Mouse (Mus musculus) embryo, embryonic 10 days (tissue): ENCODE results near the gene Slc25a48.

Experiments
- DNase-seq: peaks from one replicate; pipeline ENCODE4 v3.0.0-alpha.2; 2015; ENCODE audit warnings: low spot score

Gene Slc25a48

DNA sequence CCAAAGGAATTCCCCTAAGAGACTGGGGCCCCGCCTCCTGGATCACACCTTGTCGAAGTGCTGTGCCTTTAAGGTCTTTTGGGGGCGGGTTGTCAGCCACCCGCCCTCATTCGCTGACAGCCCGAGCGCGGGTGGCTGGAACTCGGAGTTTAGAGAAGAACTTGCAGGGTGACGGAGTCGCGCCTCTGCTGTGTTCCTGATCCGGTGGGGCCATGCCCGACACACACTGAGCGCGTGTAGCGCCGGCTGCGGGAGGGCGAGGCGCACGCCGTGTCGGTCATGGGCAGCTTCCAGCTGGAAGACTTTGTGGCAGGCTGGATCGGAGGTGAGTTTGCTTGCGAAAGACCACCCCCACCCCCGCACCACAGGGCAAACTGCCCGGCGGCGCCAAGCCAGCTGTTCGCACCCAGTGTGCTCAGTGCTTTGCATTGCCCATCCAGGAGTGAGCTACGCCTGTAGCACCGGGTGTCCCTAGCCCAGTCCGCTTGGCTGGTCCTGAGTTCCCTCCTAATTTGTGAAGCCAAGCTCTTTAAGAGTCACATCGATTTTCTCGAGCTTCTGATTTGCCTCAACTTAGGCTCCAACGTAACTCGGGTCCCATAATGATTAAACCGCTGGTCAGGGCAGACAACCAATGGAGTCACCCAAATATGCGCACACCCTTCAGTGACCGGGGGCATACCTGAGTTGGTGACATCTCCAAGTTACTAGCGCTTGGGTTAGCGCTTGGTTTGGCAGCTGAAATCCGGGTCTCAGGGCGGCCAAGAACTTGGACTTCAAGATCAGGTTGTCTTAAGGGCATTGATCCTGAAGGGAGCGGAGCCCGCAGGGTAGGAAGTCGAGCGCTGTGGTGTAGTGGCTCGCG lies at the start of gene Slc25a48:
Slc25a48 (plus strand) TSS at position 145 of the 865 bp plus-strand sequence.
- DNase-seq = peak; percentile 48

DNA sequence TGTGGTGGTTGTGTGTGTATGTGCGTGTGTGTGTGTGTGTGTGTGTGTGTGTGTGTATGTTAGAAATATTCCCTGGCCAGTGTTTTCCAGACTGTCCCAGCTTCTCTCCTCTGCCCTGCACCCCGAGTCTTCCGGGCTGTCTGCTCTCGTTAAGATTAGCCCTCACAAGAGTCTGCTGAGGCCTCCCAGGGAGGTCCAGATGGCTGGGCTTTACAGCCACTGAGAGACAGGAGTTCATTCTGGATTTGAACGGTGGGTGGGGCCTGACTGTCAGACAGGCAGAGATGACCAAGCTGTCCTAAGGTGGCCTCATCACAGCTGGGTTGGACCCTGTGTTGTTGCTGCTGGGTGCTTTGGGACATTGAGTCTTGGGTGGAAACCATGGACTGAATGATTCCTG lies 40.6 kb upstream of the Slc25a48 start:
- no peak for DNase-seq

DNA sequence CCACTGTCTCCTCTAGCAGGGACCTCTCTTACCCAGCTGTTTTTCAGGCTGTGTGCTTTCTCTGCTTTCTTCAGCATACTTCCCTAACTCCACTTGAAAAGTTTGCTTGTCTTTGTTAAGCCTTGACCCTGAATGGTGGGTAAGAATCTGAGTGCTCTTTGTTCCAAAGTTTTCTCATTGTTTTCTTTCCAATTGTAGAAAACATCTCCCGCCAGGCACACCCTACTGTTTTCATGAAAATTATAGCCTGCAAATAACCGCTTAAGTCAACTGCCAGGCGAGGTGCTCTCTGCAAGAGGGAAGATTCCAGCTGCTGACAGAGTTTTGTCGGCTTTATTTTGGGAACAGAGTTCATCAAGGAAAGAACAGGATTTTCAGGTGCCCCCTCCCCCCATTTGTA lies 37.0 kb upstream of the Slc25a48 start:
- DNase-seq = no peak

DNA sequence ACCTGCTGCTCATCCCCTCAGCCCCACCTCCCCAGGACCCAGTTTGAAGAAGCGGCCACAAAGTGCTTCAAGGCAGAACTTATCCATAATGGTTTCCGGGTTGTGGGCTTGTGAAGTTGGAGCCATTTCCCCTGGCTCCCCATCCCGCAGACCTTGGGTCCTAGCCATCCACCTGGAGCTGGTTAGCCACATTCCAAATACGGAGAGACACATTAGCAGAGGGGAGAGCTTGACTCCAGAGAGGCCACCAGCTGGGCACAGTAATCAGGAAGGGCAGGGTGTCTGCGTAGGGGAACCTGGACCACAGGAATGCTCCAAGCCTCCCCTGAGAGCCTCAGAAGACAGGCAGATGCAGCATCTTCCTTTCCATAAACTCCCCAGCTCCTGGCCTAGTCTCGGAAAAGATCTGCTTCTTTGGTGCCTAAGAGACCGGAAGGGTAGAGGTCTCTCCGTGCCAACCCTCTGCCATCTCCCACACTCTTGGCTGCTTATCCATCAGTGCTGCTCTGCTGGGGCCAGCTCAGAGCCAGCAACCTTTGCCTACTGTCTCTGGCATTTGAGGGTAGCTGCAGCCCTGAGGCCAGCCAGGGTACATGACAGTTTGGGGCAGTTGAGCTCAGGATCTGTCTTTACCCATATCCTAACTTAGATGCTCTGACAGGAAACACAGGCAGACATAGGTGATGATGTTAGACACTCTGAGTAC lies 34.6 kb upstream of the Slc25a48 start:
- DNase-seq = no peak

DNA sequence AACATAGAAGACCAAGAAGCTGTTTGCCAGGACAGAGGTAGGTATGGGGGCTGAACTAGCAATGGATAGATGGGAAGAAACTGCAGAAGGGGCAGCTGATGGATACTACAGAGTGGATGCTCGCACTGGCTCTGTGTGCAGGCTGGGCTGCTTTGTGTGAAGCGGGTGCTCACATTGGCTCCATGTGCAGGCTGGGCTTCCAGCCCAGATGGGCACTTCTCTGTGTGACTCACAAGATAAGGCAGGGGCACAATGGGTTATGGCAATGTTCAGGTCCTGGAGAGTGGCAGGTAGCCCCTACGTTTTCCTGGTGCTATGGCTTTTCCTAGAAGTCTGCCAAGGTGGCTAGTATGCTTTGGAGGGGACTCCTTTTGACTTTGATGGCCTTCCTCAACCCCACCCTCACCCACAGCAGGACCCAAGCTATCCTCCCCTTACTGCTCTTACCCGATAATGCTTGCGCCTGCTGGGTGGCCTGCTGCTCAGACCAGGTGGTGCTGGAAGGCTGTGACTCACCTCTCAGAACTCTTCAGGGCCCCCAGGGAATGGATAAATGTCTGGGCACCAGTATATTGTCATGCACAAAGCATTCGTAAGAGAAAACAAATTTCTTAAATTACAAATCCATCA lies 33.5 kb upstream of the Slc25a48 start:
- no peak for DNase-seq

DNA sequence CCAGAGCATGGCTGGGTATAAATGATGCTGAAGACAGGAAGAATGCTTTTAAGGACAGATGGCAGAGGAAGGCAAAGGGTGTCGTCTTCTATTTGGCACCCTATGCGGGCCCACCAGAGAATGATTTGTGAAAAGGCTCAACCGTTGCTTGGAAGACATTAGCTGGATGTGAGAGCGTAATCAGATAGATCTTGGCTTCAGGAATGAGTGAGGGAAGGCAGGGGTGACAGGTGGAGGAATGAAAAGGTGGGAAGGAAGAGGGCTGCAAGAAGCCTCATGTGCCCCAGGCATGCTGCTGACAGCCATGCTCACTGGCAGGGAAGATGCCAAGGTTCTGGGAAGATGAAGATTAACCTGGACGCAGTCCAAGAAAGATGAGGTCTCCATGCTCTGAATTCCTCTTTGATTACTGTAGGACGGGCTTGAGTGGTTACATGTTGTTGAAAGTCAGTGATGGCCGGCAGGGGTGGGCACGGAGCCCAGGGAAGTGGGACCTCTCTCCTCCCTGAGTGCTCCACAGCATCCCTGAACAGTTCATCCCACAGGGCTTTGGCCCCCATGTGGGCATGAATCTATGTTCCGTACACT lies 25.8 kb upstream of the Slc25a48 start:
- DNase-seq = no peak

DNA sequence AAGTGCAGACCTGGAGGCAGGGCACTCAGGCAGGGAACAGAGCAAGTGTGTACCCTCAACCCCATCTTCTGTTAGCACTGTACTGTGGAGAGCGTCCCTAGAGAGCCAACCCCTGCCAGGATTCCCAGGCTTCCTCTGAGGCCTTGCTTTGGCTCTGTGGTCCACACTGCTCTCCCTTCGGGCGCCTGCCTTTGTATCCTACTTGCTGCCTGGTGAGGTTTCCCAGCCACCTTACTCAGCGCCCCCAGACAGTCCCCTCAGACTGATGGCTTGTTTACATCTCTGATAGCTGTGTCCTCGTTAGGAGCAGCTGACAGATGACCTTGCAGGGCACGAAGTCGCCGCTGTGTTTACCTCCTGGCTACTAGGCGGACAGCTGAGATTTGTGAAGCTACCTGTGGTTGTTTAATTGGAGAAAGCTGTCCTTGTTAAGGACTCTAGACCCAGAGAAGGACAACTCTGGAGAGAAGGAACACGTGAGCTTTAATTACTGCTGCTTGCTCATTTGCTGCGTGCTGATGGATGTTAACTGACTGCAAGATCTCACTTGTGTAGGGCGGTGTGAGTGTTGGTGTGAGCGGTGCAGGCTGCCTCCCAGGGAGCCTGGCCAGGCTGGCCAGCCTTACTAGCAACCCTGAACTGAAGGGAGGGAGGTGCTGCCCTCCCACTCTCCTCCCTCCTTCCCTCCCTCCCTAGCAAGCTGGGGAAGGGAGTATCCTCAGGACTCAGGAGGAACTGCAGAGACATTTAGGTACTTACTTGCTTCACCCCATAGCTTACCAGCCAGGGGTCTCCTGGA lies 19.3 kb upstream of the Slc25a48 start:
- DNase-seq = peak; percentile 37

DNA sequence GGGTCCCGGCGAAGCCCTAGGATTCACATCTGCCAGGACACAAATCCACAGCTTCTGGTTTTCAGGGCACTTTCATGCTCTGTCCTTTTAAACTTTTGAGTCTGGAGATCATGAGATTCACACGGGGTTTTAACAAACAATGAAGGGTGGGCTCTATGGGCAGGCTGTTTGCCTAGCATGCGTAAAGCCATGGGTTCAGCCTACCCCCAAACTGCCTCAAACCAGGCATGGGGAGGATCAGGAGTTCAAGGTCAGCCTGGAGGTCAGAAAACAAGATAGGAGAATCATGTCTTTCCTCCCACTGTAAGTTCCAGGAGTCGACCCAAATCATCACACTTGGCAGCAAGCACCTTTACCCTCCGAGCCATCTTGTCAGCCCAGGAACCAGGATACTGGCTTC lies 18.6 kb upstream of the Slc25a48 start:
- no peak for DNase-seq

DNA sequence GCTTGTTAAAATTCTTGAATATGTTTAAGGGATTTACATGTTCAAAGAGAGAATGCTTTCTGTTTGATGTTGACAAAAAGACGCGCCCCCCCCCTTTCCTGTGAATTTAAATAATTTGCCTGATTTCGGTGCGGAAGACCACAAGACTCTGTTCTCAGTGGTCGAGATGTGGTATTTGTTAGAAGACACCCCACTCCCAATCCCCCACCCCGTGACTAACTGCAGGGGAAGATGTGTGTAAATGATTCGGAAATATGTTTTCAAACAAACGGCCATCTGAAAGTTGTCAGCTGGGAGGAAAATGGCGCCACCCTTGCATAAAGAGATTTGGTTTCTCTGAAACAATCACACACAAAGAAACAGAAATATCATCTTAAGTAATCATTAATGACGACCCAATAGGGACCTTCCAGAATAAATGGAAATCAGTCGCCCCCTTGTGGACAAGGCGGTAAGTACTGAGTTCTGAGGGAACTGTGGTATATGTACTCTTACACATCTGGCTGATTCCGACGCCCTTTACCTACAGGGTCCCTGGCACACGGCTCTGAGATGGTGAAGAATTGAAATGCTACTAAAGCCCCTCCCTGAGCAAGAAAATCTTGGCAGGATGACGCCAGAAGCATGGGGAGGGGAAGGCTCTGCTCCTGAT lies 16.0 kb upstream of the Slc25a48 start:
- DNase-seq = peak; percentile 85

DNA sequence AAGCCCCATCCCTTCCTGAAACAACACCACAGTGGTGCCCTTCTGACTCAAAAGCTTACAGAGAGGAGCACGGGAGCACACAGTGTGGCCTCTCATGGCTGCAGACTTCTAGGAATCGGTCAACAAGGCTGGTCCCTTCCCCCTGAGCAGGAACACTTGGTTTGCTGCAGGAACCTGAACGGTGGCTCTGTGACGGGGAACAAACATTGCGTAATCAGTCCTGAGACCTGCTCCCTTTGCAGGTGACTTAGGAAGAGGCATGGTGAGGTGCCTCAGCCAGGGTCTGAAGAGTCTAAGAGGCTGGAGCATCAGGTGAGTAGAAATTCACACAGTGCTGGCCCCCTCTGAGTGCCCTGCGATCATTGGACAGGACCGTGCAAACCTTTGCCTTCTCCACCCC lies 12.2 kb upstream of the Slc25a48 start:
- no peak for DNase-seq

DNA sequence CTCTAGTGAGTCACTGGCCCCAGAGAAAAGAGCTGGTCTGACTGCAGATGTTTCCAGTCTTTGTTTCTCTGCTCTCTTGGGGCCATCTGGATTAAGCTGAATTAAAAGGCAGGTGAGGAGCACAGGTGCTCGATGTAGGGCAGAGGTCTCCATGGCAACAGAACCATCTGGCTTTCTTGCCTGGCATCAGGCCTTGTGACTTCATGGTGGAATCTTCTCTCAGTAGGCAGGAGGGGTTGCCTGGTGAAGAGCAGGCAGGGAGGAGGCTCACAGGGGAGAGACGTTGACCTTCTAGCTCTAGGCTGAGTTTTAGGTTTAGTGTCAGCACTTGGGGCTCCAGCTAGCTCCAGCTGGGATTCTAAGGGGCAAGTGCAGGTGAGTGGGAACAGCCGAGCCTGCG lies 11.8 kb upstream of the Slc25a48 start, which contains the start of gene Gm3045:
Gm3045 (plus strand) TSS at position 230 of the 400 bp plus-strand sequence.
- no peak for DNase-seq

DNA sequence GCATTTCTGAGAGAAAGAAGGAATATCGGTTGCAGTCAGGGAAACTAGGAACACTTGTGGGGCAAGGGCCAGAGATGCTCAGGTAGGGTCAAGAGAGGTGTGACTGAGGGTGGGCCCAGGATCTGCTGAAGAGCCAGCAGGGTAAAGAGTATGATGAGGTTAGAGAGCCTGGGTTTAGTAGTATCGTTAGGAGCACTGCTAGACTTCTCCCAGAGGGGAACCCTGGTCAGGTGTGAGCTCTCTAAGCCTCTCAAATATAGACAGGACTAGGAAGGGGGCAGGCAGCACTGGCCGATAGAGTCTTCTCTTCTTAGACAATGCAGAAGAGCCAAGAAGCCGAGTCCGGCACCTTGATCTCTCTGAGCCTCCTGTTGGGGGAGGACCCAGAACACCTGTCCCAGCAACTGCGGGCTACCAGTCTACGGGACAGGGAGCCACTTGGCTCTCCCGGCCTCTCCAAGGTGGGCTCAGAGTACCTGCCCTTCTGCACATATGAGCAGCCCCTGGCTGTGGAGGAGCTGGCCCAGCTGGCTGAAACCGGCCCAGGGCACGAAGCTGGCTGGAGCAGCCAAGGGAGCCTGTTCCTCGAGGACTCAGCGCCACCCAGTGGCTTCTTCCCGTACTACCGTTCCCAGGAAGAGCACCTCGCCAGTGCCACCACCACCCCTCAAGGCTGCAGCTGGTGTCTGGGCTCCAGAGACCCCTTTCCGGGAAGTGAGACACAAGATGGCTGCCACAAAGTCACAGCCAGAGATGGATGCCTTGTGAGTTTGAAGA lies 9.2 kb upstream of the Slc25a48 start:
- peak; percentile 92 for DNase-seq

DNA sequence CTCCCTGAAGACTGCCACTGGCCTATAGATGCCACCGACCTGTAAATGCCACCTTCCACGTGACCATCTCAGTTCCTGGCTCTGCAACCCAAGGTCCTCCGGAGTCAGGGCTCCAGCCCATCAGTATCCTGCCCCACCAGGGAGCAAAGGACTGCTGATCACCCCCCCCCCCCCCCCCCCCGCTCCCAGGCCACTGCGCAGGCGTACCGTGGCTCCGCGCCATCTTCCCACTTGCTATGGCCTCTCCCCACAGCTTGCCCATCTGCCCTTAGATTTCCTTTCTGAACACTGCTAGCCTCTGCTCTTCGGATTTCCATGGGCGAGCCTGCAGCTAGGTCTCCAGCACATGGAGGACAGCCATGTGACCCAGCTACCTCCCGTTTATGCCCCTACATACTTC lies 5.7 kb upstream of the Slc25a48 start:
- DNase-seq = no peak

DNA sequence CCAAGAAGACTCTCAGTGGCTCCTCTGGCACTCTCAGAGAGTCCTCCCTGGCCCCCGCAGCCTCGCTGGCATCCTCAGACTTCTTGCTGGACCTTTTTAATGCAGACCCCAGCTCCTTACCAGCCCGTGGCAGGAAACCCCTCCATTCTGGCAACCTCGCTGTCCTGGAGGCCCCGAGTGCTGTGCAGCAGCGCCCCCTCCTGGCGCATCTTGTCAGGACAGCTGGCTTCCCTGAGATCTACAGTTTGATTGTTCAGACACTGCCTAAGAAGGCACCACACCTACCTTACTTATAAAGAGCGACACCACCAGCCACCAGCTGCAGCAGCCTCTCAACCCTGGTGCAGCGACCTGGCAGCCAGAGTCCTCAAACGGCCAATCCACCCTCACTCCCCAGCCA lies 4.7 kb upstream of the Slc25a48 start:
- DNase-seq = peak; percentile 92

DNA sequence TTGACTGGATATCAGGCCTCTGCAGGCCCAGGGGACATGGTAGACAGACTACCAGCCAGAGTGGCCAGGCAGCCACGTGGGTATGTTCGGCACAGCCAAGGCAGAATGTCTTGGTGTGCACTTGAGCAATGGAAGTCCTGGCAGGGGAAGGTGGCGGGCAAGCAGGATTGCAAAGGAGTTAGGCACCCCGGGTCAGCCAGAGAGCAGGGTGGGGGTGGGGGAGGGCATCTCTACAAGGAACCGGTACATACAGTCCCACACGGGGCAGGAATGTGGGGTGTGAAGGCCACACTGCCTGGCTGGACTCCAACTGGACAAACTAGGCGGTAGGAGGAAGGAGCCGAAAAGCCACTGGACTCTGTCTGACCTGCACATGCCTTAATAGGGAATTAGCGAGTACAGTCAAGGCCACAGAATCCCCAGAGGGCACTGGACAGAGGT lies 3.8 kb upstream of the Slc25a48 start:
- DNase-seq = peak; percentile 13

DNA sequence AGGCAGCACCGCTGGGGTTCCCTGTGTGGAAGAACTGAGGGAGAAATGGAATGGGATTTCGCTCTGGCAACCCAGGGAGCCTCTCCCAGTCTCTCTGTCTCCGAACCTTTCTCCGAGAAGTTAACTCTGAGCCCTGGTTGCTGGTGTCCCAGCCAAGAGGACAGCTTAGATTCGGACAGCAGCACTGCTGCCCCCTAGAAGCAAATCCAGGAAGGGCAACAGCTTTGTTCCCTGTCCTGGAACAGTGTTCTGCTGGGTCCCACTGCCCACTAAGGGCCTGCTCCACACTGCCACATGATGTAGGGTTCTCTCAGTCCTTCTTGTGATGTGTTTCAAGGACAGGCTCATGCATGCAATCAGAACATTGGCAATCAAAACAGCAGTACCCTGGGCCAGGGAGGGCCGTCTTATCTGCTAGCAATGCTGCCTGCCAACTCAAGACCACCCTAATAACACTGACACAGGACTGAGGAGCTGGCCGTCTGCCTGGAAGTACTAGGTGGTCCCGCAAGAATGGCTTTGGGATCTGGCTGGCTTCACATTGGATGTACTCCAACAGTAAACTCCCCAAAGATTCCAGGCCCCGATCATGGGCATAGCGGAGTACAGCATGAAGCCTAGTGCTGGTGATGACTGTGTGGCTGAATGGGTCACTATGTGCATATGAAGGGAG lies 2.4 kb upstream of the Slc25a48 start:
- peak; percentile 17 for DNase-seq

DNA sequence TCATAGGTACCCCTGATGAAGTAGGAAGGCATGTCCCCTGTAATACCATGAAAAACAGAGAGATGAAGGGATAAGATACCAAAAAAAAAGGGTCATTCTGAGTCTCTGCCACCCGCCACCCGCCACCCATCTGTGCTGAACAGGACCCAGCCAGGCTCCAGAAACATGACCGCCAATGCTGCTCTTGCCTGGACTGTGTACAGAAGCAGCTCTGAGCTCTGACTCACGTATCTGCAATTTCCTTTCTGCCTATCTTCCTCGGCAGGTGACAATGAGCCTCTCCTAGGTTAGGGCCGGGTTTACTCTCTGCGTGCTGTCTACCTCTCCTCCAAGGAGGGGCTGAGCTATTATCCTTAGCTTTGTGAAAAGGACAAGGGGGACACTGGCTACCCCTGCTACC lies 5.3 kb downstream of the Slc25a48 start:
- no peak for DNase-seq

DNA sequence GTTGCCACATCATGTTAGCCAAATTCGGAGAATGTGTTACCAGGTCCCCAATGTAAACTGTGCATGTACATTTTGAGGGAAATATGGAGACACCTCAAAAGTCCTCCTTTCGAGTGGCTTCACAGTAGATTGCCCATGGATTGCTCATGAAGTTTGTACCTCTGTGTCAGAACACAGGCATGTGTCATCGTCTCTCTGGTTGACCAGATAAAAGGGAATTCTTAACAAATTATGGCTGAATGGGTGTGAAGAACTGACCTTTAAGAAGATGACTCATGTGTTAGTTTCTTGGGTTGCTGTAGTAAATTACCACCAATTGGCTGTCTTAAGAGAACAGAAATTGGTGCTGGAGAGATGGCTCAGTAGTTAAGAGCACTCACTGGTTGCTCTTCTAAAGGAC lies 6.0 kb downstream of the Slc25a48 start:
- no peak for DNase-seq

DNA sequence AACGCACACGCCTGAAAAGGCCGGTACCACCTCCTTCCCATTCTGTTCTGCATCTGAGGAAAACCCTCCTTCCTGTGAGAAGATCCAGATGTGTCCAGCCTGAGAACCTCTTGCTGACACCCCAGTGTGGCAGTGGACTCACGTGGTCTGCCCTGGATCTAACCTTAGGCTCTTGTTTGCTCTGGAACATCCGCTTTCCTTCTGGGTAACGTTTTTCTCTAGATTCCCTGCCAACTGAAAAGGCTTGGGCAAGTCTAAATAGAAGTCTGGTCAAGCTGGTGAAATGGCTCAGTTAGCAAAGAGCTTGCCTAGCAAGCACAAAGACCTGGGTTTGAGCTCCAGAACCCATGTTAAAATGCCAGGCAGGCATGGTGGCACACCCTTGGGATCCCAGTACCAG lies 6.8 kb downstream of the Slc25a48 start:
- DNase-seq = no peak
